Mouse (Mus musculus) myocyte (in vitro differentiated cells): ENCODE measurements around the gene Sorcs2.

Experiments used
- POLR2A ChIP-seq: IDR thresholded peaks from one replicate; pipeline ENCODE4 v1.6.1; 2011; ENCODE audit warnings: low read depth, mild to moderate bottlenecking, control low read depth, moderate library complexity; ENCODE audit not compliant: insufficient read length
- USF1 ChIP-seq: IDR thresholded peaks from one replicate; pipeline ENCODE4 v1.6.1; 2011; ENCODE audit warnings: low read depth, mild to moderate bottlenecking, control low read depth, moderate library complexity

- TF ChIP-seq POLR2A (no peak), USF1 (no peak)
Observed at GRCm38 (mm10) chr5:36176873-36177272, 221.1 kb downstream of the Sorcs2 start.
